28 mouse cellular contexts compared by ENCODE assay signal in genomic region chr14:34446624-34447023, GRCm38 (mm10). TPM values are rescaled to one million over a fixed set of nuclear protein-coding genes. Genes with fewer than 3 reads are reported as not detected.
DNase-seq lines count a peak whose midpoint lies in the region; ATAC-seq and TF ChIP-seq lines count a peak whose summit lies in the region.
"Had no signal": no experiment of that assay in that cellular context is flagged by ENCODE, and none has a peak within 500 bp of the region (broad histone marks: within the 10 kb centered on the region; RNA-seq: fewer than 3 reads in every experiment).

No protein-coding gene starts in this region.

- DNase-seq in heart, adult 11 months, result peak; percentile 85
- DNase-seq in heart, adult 9 months (ENCODE audit: low spot score in 2 of 2), result no peak
- DNase-seq in lung, postnatal 0 days (ENCODE audit: low spot score), result no peak
- no peak for DNase-seq in lung, postnatal 25 days (ENCODE audit: low spot score)
- DNase-seq in Patski (ENCODE audit: low read depth, low spot score), result no peak
- DNase-seq in spleen, adult 18-20 months, result no peak
- DNase-seq: adrenal gland, adult 2 months; B cell, adult 2 months; cerebellum, adult 2 months; cerebellum, postnatal 25 days; heart, postnatal 36 days; kidney, adult 9 months; left cerebral cortex, postnatal 4 days; lung, embryonic 14.5 days; lung, postnatal 4 days; right cerebral cortex, adult 18-20 months had no signal

- H3K4me3 ChIP-seq in lung, postnatal 0 days (ENCODE audit: low read depth, low read length), result no peak overlapping the region
- H3K4me3 ChIP-seq: embryonic facial prominence, embryonic 12.5 days; erythroblast, embryonic 14.5 days; forebrain, embryonic 13.5 days; limb, embryonic 15.5 days; midbrain, embryonic 15.5 days; myocyte had no signal

- no peak overlapping the region for H3K9ac ChIP-seq in lung, postnatal 0 days (replicated peaks; ENCODE audit: low read depth)
- H3K9ac ChIP-seq: embryonic facial prominence, embryonic 12.5 days; forebrain, embryonic 13.5 days; hindbrain, embryonic 14.5 days; limb, embryonic 15.5 days; liver, embryonic 14.5 days; lung, embryonic 14.5 days; midbrain, embryonic 15.5 days had no signal

- TF ChIP-seq EP300 in lung, postnatal 0 days (IDR thresholded peaks at IDR 0.05), result no peak

- H3K27me3 ChIP-seq in lung, postnatal 0 days (replicated peaks; ENCODE audit: insufficient read depth, low read length), result no peaks in the 10 kb centered on the region
- no peaks in the 10 kb centered on the region for H3K27me3 ChIP-seq in Patski
- H3K27me3 ChIP-seq: CH12.LX; embryonic facial prominence, embryonic 12.5 days; forebrain, embryonic 13.5 days; limb, embryonic 15.5 days; midbrain, embryonic 15.5 days had no signal

- 90% methylated on average over 6 of the region's 6 CpGs for WGBS in lung, postnatal 0 days

- TF ChIP-seq CTCF in lung, postnatal 0 days (IDR thresholded peaks at IDR 0.05), result peak; percentile 15; the same call in 1 of the 2 replicates
- TF ChIP-seq CTCF in Patski (IDR thresholded peaks at IDR 0.05), result peak; percentile 29

- CTCF ChIA-PET in Patski (lab: Charles Lee), result interaction anchor here (2.2 kb wide), 1 partner anchor 14 kb away, joined by 6 read pairs; no protein-coding TSS in a partner anchor

- ATAC-seq in lung, postnatal 0 days, result no peak
- ATAC-seq in Patski, result no peak
- no peak for ATAC-seq in erythroblast, adult 5-6 weeks (replicated peaks; ENCODE audit: low FRiP score, poor library complexity, severe bottlenecking)
- ATAC-seq: forebrain, embryonic 13.5 days; inflammation-experienced regulatory T-cells, adult 6 months; midbrain, embryonic 15.5 days had no signal

- H3K27ac ChIP-seq in lung, postnatal 0 days (ENCODE audit: low read length), result no peak overlapping the region
- H3K27ac ChIP-seq: embryonic facial prominence, embryonic 12.5 days; forebrain, embryonic 13.5 days; hindbrain, embryonic 14.5 days; limb, embryonic 15.5 days; liver, embryonic 14.5 days; midbrain, embryonic 15.5 days had no signal

- POLR2A ChIA-PET in Patski (lab: Charles Lee), result no interaction called here

- H3K4me1 ChIP-seq in lung, postnatal 0 days (ENCODE audit: insufficient read depth, low read depth, low read length), result no peaks in the 10 kb centered on the region
- H3K4me1 ChIP-seq: midbrain, embryonic 15.5 days had no signal

- no peaks in the 10 kb centered on the region for H3K36me3 ChIP-seq in lung, postnatal 0 days (ENCODE audit: insufficient read depth, low read length)
- H3K36me3 ChIP-seq: midbrain, embryonic 15.5 days had no signal

- no peaks in the 10 kb centered on the region for H3K9me3 ChIP-seq in lung, postnatal 0 days (ENCODE audit: low read length)
- H3K9me3 ChIP-seq: embryonic facial prominence, embryonic 12.5 days; forebrain, embryonic 13.5 days; limb, embryonic 15.5 days; midbrain, embryonic 15.5 days had no signal

- in situ Hi-C loops in Patski (cut with MboI; ENCODE audit: low pct_unique_long_range_greater_than_20kb), result loop anchor here (5.0 kb wide), 1 partner anchor 101 kb away; no protein-coding TSS in a partner anchor

- H3K4me2 ChIP-seq in lung, postnatal 0 days (replicated peaks; ENCODE audit: low read depth, low read length), result no peak overlapping the region
- H3K4me2 ChIP-seq: embryonic facial prominence, embryonic 12.5 days; forebrain, embryonic 13.5 days; hindbrain, embryonic 14.5 days; limb, embryonic 15.5 days; lung, embryonic 14.5 days; midbrain, embryonic 15.5 days had no signal

RNA-seq across cellular contexts. Expression of gene Bmpr1a, which starts 56.5 kb away (rescaled TPM):
- polyA plus RNA-seq in lung, postnatal 0 days (2015; fragmentation: Nextera tagmentation; extraction: Ambion mirVana), result 19.6 and 20.8 TPM in 2 replicates
- polyA plus RNA-seq in Patski (2021), result 53.2 TPM
- total RNA-seq in erythroblast, adult 5-6 weeks (2015; ENCODE audit: low replicate concordance), result 0.21 and 1.2 TPM in 2 replicates
- 0.42 and 0.77 TPM in 2 replicates for total RNA-seq in erythroblast, adult 5-6 weeks (2017; ENCODE audit: low replicate concordance)
- total RNA-seq: megakaryocyte-erythroid progenitor cell, adult 5-6 weeks had no signal
- polyA plus RNA-seq: erythroblast, embryonic 14.5 days had no signal
